Mouse (Mus musculus): ENCODE results near the gene Gpr108. TPM values are rescaled to one million over a fixed set of nuclear protein-coding genes. Genes with fewer than 3 reads are reported as not detected.

Gene Gpr108
- total RNA-seq, 2 experiments from 2014 or later = 32.0 to 32.1 TPM

GRCm38 (mm10) chr17:57249186-57250181 lies 1.2 kb upstream of the Gpr108 start, which contains the start of gene Trip10:
TSS of gene Trip10 (plus strand) at chr17:57249455.
- peak; percentile 100 for DNase-seq
- intact Hi-C loops (cut with DNase I) = loop anchor here (1.0 to 10.0 kb wide), 4 partner anchors 26 to 785 kb away; partner anchors contain the start of genes Alkbh7, Clpp and Rfx2

GRCm38 (mm10) chr17:57248771-57249170 lies 525 bp upstream of the Gpr108 start:
- intact Hi-C loops (cut with DNase I) = loop anchor here (1.0 to 10.0 kb wide), 2 partner anchors 86 to 414 kb away; partner anchors contain the start of gene Rfx2
- DNase-seq = peak; percentile 43 to 45

GRCm38 (mm10) chr17:57247393-57248200 lies 649 bp downstream of the Gpr108 start:
- intact Hi-C loops (cut with DNase I) = loop anchor here (1.0 to 10.0 kb wide), 2 partner anchors 87 to 413 kb away; partner anchors contain the start of gene Rfx2
- DNase-seq = peak; percentile 84 to 91

- no peak for DNase-seq
- intact Hi-C loops (cut with DNase I) = loop anchor here (10.0 kb wide), 1 partner anchor 412 kb away; the partner anchor contains the start of gene Rfx2
Observed at GRCm38 (mm10) chr17:57246663-57247392, 1.4 kb downstream of the Gpr108 start.

GRCm38 (mm10) chr17:57245311-57245929 lies 2.8 kb downstream of the Gpr108 start:
- intact Hi-C loops (cut with DNase I) = loop anchor here (10.0 kb wide), 1 partner anchor 411 kb away; the partner anchor contains the start of gene Rfx2
- DNase-seq = no peak

GRCm38 (mm10) chr17:57243650-57244370 lies 4.4 kb downstream of the Gpr108 start:
- no peak for DNase-seq
- intact Hi-C loops (cut with DNase I) = loop anchor here (10.0 kb wide), 1 partner anchor 409 kb away; the partner anchor contains the start of gene Rfx2

GRCm38 (mm10) chr17:57237181-57237580 lies 11.1 kb downstream of the Gpr108 start:
- no peak for DNase-seq

GRCm38 (mm10) chr17:57235803-57236202 lies 12.4 kb downstream of the Gpr108 start:
- intact Hi-C loops (cut with DNase I) = no loop called here
- DNase-seq = no peak

More at GRCm38 (mm10) chr17:57237181-57237580, 11.1 kb downstream of the Gpr108 start:
- intact Hi-C loops (cut with DNase I) = no loop called here

- DNase-seq = no peak
- intact Hi-C loops (cut with DNase I) = no loop called here
Observed at GRCm38 (mm10) chr17:57234254-57234928, 13.9 kb downstream of the Gpr108 start.

GRCm38 (mm10) chr17:57233038-57233437 lies 15.2 kb downstream of the Gpr108 start:
- intact Hi-C loops (cut with DNase I) = no loop called here
- DNase-seq = no peak

- intact Hi-C loops (cut with DNase I) = no loop called here
- no peak for DNase-seq
Observed at GRCm38 (mm10) chr17:57232200-57232599, 16.0 kb downstream of the Gpr108 start.

GRCm38 (mm10) chr17:57231321-57231771 lies 16.9 kb downstream of the Gpr108 start:
- peak in 1 of 2 experiments; percentile 44 for DNase-seq
- intact Hi-C loops (cut with DNase I) = no loop called here

- intact Hi-C loops (cut with DNase I) = no loop called here
- DNase-seq = peak in 1 of 2 experiments; percentile 37
Observed at GRCm38 (mm10) chr17:57230728-57231125, 17.5 kb downstream of the Gpr108 start.

GRCm38 (mm10) chr17:57229851-57230727 lies 18.2 kb downstream of the Gpr108 start:
- intact Hi-C loops (cut with DNase I) = no loop called here
- DNase-seq = no peak

- DNase-seq = no peak
- intact Hi-C loops (cut with DNase I) = no loop called here
Observed at GRCm38 (mm10) chr17:57228873-57229272, 19.4 kb downstream of the Gpr108 start.

- intact Hi-C loops (cut with DNase I) = no loop called here
Observed at GRCm38 (mm10) chr17:57228014-57228413, 20.2 kb downstream of the Gpr108 start, which contains the start of gene C3. TSS of gene C3 (minus strand) at chr17:57228136.

GRCm38 (mm10) chr17:57227468-57227867 lies 20.8 kb downstream of the Gpr108 start:
- no peak for DNase-seq

More at GRCm38 (mm10) chr17:57228014-57228413, 20.2 kb downstream of the Gpr108 start, which contains the start of gene C3:
- peak; percentile 19 to 29 for DNase-seq

More at GRCm38 (mm10) chr17:57227468-57227867, 20.8 kb downstream of the Gpr108 start:
- intact Hi-C loops (cut with DNase I) = no loop called here
